Mouse (Mus musculus): ENCODE results near the gene Nabp2. TPM values are rescaled to one million over a fixed set of nuclear protein-coding genes. Genes with fewer than 3 reads are reported as not detected.
A peak's percentile ranks its signal among the peaks of the same experiment; 100 is the strongest.

The Nabp2 gene
- total RNA-seq (2014; rRNA removed) (63.1 and 82.0 TPM in 2 replicates), polyA plus RNA-seq (2015; fragmentation: Nextera tagmentation; extraction: Ambion mirVana) (145 and 157 TPM in 2 replicates)

DNA sequence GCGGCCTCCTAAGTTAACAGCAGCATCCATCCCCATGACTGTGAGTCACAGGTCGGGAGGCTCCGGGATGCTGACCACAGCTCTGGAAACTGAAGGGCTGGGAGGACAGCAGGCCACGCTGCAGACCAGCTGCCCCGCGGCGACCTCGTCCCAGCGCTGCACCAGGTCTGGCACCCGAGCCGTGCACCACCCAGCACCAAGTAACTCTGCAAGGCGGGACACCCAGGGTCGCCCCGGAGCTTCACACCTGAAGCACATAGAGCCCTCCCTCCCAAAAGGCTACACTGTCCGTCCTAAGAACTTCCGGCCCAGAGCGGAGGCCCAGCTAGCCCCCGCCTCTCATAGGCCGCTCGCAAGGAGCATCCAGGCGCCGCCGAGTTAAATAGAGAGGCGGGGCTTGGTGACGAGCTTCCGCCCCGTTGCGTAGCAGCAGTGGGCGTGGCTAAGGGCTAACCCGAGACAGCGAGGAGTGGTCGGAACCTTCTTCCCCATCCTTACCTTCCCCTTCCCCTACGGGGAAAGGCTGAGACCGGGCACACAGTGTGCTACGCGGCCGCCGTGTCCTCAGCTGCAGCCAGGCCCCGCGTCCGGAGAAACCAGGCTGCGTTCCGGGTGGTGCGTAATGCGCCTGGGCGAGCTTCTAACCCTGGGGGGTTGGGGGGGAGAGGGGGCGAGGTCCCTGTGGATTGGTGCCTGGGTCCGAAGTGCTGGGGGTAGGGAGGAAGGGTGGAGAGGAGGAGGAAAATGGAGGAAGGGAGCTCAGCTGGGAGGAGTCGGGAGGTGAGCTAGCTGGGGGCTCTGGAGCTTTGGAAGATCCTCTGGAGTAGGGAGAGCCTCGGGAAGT lies at the start of gene Nabp2, which contains the start of gene Rnf41:
Gene Nabp2, minus strand, starts transcription at position 282 of the 844 bp plus-strand sequence.
Gene Rnf41, plus strand, starts transcription at position 447 of the 844 bp plus-strand sequence.
- Histone ChIP-seq H3K4me3 (ENCODE audit: low read depth, low read length) (peak within 1 kb of the TSS; percentile 74), H3K36me3 (ENCODE audit: insufficient read depth, low read length) (peaks cover 3% of the 10 kb centered on the region; the same call in 1 of the 2 replicates), H3K27ac (ENCODE audit: low read depth, low read length) (peak within 1 kb of the TSS; percentile 94), H3K27me3 (ENCODE audit: insufficient read depth, low read length) (no peaks in the 10 kb centered on the region), H3K4me2 (ENCODE audit: low read depth, low read length, poor library complexity, severe bottlenecking) (peak within 1 kb of the TSS; percentile 95), H3K9ac (replicated peaks; ENCODE audit: low read length, poor library complexity, severe bottlenecking) (peak within 1 kb of the TSS; percentile 86), H3K9me3 (ENCODE audit: low read length) (no peaks in the 10 kb centered on the region), H3K4me1 (ENCODE audit: insufficient read depth, low read length) (peaks cover 20% of the 10 kb centered on the region)
- DNase-seq (ENCODE audit: low spot score), result peak; percentile 99
- peak; percentile 90 for ATAC-seq (ENCODE audit: low FRiP score)
- WGBS, result under 1% methylated on average over 50 of the region's 50 CpGs
- TF ChIP-seq CTCF (IDR thresholded peaks at IDR 0.05), result no peak

DNA sequence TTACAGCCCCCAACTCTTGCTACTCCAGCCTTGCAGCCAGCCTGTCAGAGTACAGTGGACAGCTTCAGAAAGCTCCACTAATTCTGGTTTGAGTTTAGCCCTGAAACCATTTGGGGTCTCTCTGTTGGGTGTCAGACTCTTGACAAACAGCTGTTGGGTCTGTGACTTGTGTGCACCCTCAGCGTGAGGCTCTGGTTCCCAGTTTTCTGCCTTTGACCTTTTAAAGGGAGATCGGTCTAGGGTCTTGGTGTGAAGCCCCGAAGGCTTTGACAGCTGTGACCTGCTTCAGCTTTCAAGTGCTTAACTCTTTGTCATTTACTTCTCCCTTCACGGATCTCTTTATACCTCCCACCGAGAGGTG lies 49.0 kb upstream of the Nabp2 start:
- H3K4me1 ChIP-seq (ENCODE audit: insufficient read depth, low read length), result peaks cover 7% of the 10 kb centered on the region; the same call in 1 of the 2 replicates
- no peaks in the 10 kb centered on the region for H3K27me3 ChIP-seq (ENCODE audit: insufficient read depth, low read length)
- TF ChIP-seq CTCF (IDR thresholded peaks at IDR 0.05), result no peak
- H3K4me2 ChIP-seq (ENCODE audit: low read depth, low read length, poor library complexity, severe bottlenecking), result peak overlapping the region; percentile 65
- DNase-seq (ENCODE audit: low spot score) (no peak), ATAC-seq (ENCODE audit: low FRiP score) (no peak)
- H3K4me3 ChIP-seq (ENCODE audit: low read depth, low read length), result peak overlapping the region; percentile 92
- WGBS, result under 1% methylated on average over 5 of the region's 5 CpGs
- H3K9ac ChIP-seq (replicated peaks; ENCODE audit: low read length, poor library complexity, severe bottlenecking), result peak overlapping the region; percentile 93
- H3K27ac ChIP-seq (ENCODE audit: low read depth, low read length), result peak overlapping the region; percentile 94
- H3K9me3 ChIP-seq (ENCODE audit: low read length), result no peaks in the 10 kb centered on the region
- peaks cover 29% of the 10 kb centered on the region for H3K36me3 ChIP-seq (ENCODE audit: insufficient read depth, low read length)

DNA sequence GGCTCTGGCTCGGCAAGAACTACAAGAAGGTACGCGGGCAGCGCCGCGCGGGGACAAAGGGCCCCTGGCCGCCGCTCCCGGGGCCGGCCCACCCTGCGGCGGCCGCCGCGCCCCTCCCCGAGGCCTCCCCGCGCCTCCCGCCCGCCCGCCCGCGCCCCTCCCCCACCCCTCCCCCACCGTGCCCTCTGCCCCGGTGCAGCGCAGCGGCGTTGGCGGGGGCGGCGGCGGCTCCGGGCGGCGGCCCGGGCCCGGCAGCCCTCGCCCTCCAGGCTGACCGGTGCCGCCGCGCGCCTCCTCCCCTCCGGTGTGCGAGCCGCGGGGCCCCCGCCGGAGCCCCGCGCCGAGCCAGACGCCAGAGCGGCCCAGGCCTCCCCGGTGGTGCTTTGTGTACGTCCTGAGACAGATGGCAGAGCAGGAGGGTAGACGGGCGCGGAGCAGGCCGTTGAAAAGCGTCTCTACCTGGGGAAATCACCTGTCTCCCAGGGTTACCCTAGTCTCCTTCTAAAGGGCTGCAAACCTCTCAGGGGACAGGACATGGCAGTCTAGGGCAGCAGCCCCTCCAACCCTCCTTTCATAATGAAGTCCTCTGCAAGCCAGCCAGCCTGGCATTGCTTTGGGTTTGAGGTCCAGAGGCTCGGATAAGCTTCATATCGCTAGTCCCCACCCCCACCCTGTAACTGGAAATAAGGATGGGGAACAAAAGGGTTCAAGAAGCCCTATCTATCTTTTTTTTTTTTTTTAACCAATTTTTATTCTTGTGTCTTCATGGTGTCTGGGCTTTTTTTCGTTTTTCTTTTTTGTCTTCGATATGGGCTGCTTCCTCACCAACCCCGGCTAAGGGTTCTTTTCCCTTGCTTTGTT lies 48.3 kb upstream of the Nabp2 start:
- no peaks in the 10 kb centered on the region for H3K9me3 ChIP-seq (ENCODE audit: low read length)
- ATAC-seq (ENCODE audit: low FRiP score) (0 out of 2 replicates have a peak, but pooled peaks have one; percentile 21), DNase-seq (ENCODE audit: low spot score) (peak; percentile 48)
- TF ChIP-seq CTCF (IDR thresholded peaks at IDR 0.05), result no peak
- peaks cover 23% of the 10 kb centered on the region for H3K36me3 ChIP-seq (ENCODE audit: insufficient read depth, low read length)
- peak overlapping the region; percentile 65 for H3K4me2 ChIP-seq (ENCODE audit: low read depth, low read length, poor library complexity, severe bottlenecking)
- H3K27me3 ChIP-seq (ENCODE audit: insufficient read depth, low read length), result no peaks in the 10 kb centered on the region
- H3K9ac ChIP-seq (replicated peaks; ENCODE audit: low read length, poor library complexity, severe bottlenecking), result peak overlapping the region; percentile 93
- WGBS, result 1% methylated on average over 22 of the region's 67 CpGs
- H3K4me1 ChIP-seq (ENCODE audit: insufficient read depth, low read length), result peaks cover 7% of the 10 kb centered on the region; the same call in 1 of the 2 replicates
- H3K4me3 ChIP-seq (ENCODE audit: low read depth, low read length), result peak overlapping the region; percentile 92
- peak overlapping the region; percentile 94 for H3K27ac ChIP-seq (ENCODE audit: low read depth, low read length)

DNA sequence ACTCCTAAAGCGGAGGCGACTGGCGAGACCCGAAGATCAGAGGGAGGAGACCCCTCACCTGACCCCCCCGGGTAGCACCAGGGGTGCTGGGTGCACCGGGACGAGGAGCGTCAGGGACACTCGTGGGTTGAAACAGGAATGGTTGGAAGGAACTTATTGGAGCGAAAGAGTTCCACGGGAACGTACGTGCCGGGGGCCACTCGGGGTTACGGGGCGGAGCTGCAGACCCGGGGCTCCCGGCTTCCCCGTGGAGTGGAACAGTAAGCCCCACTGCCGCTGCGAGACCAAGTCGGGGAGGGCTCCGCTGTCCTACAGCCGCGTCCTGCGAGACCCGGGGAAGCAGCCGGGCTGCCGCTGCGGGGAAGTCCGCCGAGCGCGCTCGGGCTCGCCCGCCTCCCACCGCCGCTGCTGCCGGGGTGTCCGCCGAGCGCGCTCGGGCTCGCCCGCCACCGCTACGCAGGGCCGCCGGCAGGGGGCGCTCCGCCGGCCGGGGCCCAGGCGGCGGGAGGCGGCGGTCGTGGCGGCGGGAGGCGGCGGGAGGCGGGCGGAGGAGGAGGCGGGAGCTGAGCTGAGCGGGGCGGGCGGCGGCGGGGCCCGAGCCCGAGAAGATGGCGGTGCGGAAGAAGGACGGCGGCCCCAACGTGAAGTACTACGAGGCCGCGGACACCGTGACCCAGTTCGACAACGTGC lies 47.6 kb upstream of the Nabp2 start, which contains the start of gene Smarcc2:
Gene Smarcc2, plus strand, starts transcription at position 530 of the 690 bp plus-strand sequence.
- DNase-seq (ENCODE audit: low spot score) (peak; percentile 80), ATAC-seq (ENCODE audit: low FRiP score) (peak; percentile 77)
- peak; percentile 47 for TF ChIP-seq CTCF (IDR thresholded peaks at IDR 0.05)
- Histone ChIP-seq H3K27me3 (ENCODE audit: insufficient read depth, low read length) (no peaks in the 10 kb centered on the region), H3K4me2 (ENCODE audit: low read depth, low read length, poor library complexity, severe bottlenecking) (peak within 1 kb of the TSS; percentile 65), H3K9ac (replicated peaks; ENCODE audit: low read length, poor library complexity, severe bottlenecking) (peak within 1 kb of the TSS; percentile 93), H3K4me3 (ENCODE audit: low read depth, low read length) (peak within 1 kb of the TSS; percentile 92), H3K27ac (ENCODE audit: low read depth, low read length) (peak within 1 kb of the TSS; percentile 94), H3K9me3 (ENCODE audit: low read length) (no peaks in the 10 kb centered on the region), H3K36me3 (ENCODE audit: insufficient read depth, low read length) (peaks cover 16% of the 10 kb centered on the region), H3K4me1 (ENCODE audit: insufficient read depth, low read length) (peaks cover 7% of the 10 kb centered on the region; the same call in 1 of the 2 replicates)
- under 1% methylated on average over 62 of the region's 86 CpGs for WGBS

DNA sequence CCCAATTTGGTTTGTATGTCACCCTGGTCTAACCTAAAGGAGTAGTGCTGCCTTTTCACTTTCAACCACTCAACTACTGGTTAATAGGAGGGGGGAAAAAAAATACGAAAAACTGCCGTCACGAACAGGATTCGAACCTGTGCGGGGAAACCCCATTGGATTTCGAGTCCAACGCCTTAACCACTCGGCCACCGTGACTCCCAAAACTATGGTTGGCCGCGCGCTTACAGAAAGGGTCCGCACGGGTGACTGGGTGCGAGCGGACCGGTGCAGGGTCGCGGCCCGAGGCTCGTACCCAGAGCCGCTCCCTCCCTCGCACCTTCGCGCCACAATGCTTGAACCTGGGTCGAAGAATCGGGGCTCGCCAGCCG lies 47.0 kb upstream of the Nabp2 start:
- no peak for TF ChIP-seq CTCF (IDR thresholded peaks at IDR 0.05)
- Histone ChIP-seq H3K4me2 (ENCODE audit: low read depth, low read length, poor library complexity, severe bottlenecking) (peak overlapping the region; percentile 65), H3K9ac (replicated peaks; ENCODE audit: low read length, poor library complexity, severe bottlenecking) (peak overlapping the region; percentile 93), H3K9me3 (ENCODE audit: low read length) (no peaks in the 10 kb centered on the region), H3K27ac (ENCODE audit: low read depth, low read length) (peak overlapping the region; percentile 94), H3K27me3 (ENCODE audit: insufficient read depth, low read length) (no peaks in the 10 kb centered on the region), H3K36me3 (ENCODE audit: insufficient read depth, low read length) (peaks cover 11% of the 10 kb centered on the region), H3K4me1 (ENCODE audit: insufficient read depth, low read length) (peaks cover 7% of the 10 kb centered on the region; the same call in 1 of the 2 replicates), H3K4me3 (ENCODE audit: low read depth, low read length) (peak overlapping the region; percentile 92)
- WGBS, result under 1% methylated on average over 29 of the region's 29 CpGs
- DNase-seq (ENCODE audit: low spot score) (peak; percentile 87), ATAC-seq (ENCODE audit: low FRiP score) (peak; percentile 77)
